Mouse (Mus musculus) Patski (cell line): ENCODE measurements at regions not wholly inside any gene's neighbourhood (a gene's known extent, or its start where the extent isn't known, plus 50 kb on each side); places are given as distances from the start of the nearest gene placed in this dataset.
"Not testable (repeated sequence)": the region's sequence is repeated elsewhere in the genome, so short reads cannot be mapped to it uniquely, and the experiment has no call there.

Experiments
- ATAC-seq: fragments of 100-300 bp; one replicate; pipeline ENCODE4 v1.8.0; 2021
- CTCF ChIA-PET: fragments of 350-600 bp; sonication (Branson Sonifier 250); formaldehyde crosslinking; loops from one replicate; lab custom pipeline; 2022; ENCODE audit warnings: inconsistent platforms; lab: Charles Lee
- POLR2A ChIA-PET: fragments of 350-600 bp; sonication (Branson Sonifier 250); formaldehyde crosslinking; loops from one replicate; lab custom pipeline; 2022; ENCODE audit warnings: antibody characterized with exemption, inconsistent platforms; lab: Charles Lee
- DNase-seq: peaks from one replicate; pipeline ENCODE4 v3.0.0-alpha.2; 2011; ENCODE audit warnings: low read depth, low spot score
- H3K27me3 ChIP-seq: fragments of 371-371 bp; one replicate; pipeline ENCODE4 v1.5.1; 2021
- CTCF ChIP-seq: fragments of 100-300 bp; IDR thresholded peaks from one replicate; pipeline ENCODE4 v1.5.1; 2021
- in situ Hi-C: fragments of 300-500 bp; cut with MboI; formaldehyde crosslinking; loops from 3 replicates; pipeline ENCODE4 v1.11.1; 2018; ENCODE audit warnings: low pct_unique_long_range_greater_than_20kb, mixed read lengths

DNA sequence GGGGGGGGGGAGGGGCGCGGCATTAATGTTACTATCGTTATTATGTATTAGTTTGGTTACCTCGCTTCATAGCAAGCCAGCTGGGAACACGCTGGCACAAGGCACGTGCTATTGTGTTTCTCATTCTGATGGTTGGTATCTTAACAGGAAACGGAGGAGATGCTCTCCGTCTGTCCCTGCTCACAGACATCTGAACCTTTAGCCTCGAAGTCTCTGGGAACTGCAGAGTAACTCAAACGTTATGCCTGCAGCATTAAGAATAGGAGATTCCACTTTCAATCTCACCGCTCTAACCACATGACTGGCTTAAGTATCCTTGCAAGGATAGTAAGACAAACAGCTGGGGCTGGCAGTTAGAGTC is 80.0 kb downstream of the Nfkbiz start:
- DNase-seq (no peak), ATAC-seq (no peak)
- CTCF ChIA-PET = no interaction called here
- in situ Hi-C loops = no loop called here
- no peak for TF ChIP-seq CTCF
- no peaks in the 10 kb centered on the region for H3K27me3 ChIP-seq
- POLR2A ChIA-PET = no interaction called here

DNA sequence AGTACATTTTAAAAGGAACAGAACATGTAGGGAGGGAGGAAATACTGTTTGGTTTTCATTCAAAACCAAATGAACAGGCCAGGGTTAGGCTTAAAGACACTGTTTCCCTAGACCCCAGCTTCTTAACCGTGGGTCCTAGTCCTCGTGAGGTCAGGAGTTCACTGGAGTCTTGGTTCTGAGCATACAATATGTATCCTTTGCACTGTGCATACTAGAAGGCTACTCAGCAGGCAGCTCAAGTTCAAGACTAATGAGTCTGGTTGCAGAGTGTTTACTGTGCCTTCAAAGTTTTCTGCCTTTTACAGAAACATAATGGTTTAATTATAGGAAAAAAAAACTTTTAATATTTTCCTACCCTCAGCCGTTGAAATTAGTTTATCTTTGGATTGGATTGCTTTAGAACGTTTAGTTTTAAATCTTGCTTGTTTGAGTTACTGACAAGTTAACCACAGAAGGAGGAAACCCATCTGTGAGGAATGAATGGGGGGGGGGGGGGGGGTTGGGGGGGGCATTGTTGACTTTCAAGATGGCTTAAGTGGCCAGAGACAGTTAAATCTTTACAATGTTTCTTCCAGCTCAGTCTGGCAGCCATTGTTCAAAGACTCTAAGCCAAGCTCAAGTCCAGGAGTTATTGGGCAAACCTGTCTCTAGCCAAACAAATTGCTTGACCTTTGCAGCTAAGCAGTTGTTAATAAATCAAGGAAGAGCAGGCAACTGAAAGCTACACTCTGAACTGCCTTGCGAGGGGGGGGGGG is 80.6 kb downstream of the Nfkbiz start:
- no peak for TF ChIP-seq CTCF
- ChIA-PET POLR2A (no interaction called here), CTCF (no interaction called here)
- ATAC-seq (no peak), DNase-seq (no peak)
- in situ Hi-C loops = no loop called here
- H3K27me3 ChIP-seq = no peaks in the 10 kb centered on the region

DNA sequence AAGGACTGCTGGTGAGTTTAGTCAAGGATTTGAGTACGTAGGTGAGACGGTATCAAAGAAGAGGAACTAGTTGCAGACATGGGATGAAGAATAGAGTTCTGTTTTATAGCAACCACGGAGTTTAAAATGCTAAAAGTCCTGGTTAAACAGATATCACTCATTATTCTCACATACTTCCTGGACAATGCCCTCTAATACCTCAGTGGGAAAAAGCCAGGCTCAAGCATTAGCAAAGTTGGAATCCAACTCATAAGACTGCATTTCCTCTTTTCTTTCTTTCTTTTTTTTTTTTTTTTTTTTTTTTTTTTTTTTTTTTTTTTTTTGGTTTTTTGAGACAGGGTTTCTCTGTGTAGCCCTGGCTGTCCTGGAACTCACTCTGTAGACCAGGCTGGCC is 81.3 kb downstream of the Nfkbiz start:
- CTCF ChIA-PET, POLR2A ChIA-PET, DNase-seq, H3K27me3 ChIP-seq, in situ Hi-C loops, ATAC-seq: not testable (repeated sequence)

DNA sequence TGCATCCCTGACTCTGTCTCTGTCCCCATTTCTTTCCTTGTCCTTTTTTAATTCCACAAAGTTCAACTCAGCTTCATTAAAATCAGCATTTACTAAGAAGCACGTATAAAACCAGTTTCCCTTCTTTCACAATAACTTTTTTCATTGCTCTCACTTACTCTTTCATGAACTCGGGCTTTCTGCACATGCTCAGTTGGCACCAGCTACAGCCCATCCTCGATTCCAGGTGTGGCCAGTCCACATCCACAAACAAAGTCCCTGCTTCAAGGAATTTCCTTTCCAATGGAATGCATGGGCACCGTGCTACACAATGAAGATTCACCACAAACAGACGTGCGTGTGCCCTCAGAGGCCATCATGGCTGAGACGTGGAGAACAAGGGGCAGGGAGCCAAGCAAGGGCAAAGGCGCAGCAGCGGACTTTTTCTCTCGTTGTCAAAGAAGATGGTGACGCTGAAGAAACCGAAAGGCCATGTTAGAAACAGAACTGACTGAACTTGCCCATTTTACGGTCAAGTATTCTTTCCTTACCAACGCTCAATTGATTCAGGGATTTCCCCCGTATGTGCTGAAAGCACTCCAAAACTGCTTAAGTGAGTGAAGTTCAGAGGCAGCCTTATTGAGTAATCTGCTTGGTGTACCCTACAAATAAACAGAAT is 81.8 kb downstream of the Nfkbiz start:
- ATAC-seq = no peak
- TF ChIP-seq CTCF = no peak

DNA sequence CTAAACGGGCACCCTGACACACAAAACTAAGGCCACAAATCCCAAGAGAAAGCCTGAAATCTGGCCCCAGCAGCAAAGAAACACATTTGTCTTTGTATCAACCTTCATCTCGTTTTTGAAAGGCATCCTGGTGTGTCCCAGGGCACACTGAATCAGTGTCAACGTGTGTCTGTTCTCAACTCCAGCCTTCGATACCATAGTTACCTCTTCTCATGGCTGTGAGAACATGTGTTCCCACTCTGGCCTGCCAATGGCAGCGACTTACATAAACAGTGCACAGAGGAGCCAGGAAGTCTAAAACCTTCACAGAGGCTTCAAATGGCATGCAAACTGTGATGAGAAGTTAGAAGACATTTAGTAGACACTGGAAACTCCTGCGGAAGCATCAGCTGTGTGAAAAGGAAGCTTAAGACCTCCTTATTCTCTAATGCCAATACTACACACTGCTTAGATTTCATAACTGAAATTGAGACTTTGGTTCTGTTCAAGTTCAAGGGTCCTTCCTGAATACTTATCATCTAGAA is 83.3 kb downstream of the Nfkbiz start:
- ChIA-PET POLR2A (no interaction called here), CTCF (no interaction called here)
- no peak for TF ChIP-seq CTCF
- H3K27me3 ChIP-seq = no peaks in the 10 kb centered on the region
- no peak for DNase-seq
- no peak for ATAC-seq
- in situ Hi-C loops = no loop called here

More for the DNA sequence above, 81.8 kb downstream of the Nfkbiz start:
- ChIA-PET POLR2A (no interaction called here), CTCF (no interaction called here)
- H3K27me3 ChIP-seq = no peaks in the 10 kb centered on the region
- in situ Hi-C loops = no loop called here
- DNase-seq = no peak

DNA sequence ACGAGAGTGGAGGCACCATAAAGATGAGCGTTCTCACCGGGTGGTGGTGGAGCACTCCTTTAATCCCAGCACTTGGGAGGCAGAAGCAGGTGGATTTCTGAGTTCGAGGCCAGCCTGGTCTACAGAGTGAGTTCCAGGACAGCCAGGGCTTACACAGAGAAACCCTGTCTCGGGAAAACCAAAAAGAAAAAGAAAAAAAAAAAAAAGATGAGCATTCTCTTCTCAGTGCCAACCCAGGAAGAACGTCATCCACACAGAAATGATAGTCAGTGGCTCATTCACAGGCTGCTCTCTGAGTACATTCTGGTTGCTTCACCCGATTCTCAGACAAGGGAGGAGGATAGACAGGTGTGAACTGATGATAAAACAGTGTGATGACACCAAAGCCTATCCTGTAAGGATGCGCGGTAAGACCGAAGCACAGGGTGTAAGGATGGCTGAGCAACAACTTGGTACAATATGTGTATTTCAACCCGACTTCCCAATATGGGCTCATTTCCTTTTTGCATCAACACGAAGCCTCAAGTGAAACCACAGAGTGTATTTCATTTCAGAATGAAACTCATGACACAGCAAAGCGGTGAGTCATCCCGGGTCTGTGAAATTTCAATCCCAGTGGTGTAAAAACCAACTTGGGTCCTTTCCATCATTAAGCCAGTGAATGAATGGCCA is 84.5 kb downstream of the Nfkbiz start:
- no peaks in the 10 kb centered on the region for H3K27me3 ChIP-seq
- in situ Hi-C loops = no loop called here
- POLR2A ChIA-PET = no interaction called here
- CTCF ChIA-PET = no interaction called here
- DNase-seq (peak; percentile 82), ATAC-seq (peak; percentile 97)
- TF ChIP-seq CTCF = no peak

DNA sequence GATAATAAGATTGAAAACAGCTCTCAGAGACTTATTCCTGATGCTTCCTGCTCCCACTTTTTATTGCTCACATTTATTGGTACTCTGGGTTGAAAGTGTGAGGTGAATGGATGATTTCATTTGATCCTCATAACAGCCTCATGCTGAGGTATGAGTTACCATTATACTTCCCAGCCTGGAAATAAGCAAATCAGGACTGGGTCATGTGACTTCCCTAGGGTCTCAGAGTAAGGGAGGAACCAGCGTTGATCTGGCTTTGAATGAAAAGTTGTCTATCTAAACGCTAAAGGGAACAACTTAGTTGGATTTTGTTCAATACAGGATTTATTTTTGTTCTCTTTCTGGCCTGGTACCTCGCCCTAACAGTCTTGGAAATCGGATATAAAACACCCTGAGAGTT is 85.3 kb downstream of the Nfkbiz start:
- H3K27me3 ChIP-seq = no peaks in the 10 kb centered on the region
- ChIA-PET CTCF (no interaction called here), POLR2A (no interaction called here)
- in situ Hi-C loops = no loop called here
- ATAC-seq (no peak), DNase-seq (no peak)
- TF ChIP-seq CTCF = no peak

DNA sequence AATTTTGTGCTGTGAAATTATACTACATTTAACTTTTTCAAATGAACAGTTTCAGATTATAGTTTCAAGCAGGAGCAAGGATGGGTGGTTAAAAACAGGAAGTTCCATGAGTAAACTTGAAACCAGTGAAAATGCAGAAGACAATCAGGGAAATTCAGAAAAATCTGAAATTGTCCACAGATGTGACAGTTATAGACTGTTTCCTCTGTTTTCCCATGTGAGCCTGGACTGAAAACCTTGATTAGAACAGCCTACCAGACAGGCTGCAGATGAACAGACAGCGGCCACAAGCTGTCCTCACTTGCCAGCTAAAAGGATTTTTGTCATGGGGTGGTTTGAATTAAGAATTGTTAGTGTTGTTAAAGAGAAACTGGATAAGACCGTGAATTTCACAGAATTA is 91.4 kb downstream of the Nfkbiz start:
- H3K27me3 ChIP-seq = no peaks in the 10 kb centered on the region
- in situ Hi-C loops = no loop called here
- no peak for DNase-seq
- ATAC-seq = no peak
- POLR2A ChIA-PET = no interaction called here
- CTCF ChIA-PET = no interaction called here
- TF ChIP-seq CTCF = no peak

DNA sequence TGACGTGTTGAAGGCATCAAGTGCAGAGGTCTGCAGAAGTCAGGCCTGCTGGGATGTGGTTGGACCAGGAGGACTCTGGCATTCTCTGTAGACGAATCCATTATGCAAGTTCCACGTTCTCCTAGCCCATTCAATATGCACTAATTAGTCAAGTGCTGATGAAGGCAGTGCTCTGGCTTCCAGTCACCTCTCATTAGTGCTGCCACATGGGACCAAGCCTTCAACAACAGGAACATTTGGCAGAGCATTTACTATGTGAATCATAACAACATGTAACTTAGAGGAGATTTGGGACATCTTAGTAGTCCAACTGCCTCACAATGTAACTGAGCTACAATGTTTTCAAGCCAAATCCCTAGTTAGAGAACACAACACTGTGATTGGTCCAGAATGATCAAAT is 92.5 kb downstream of the Nfkbiz start:
- DNase-seq (no peak), ATAC-seq (no peak)
- no peak for TF ChIP-seq CTCF
- ChIA-PET CTCF (no interaction called here), POLR2A (interaction anchor here (0.6 kb wide), 1 partner anchor 52 kb away, joined by 3 read pairs; no protein-coding TSS in a partner anchor)
- no peaks in the 10 kb centered on the region for H3K27me3 ChIP-seq
- in situ Hi-C loops = no loop called here

DNA sequence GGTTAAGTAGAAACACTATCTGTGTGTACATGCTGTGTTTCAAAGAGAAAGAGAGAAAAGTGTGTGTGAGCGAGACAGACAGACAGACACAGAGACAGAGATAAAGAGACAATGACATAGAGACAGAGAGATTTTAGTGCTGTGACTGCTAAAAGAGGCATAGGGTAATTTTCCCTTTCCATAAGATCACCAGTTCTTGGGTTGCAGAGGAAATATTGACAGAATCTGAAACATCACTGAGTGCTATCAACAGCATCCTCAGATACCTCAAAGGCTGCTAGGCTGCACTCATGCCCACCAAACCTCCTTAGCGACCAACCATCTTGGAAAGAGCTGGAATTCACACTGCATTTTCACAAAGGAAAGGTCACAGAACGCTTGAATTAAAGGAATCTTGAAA is 93.6 kb downstream of the Nfkbiz start:
- CTCF ChIA-PET = no interaction called here
- in situ Hi-C loops = no loop called here
- no peak for TF ChIP-seq CTCF
- POLR2A ChIA-PET = interaction anchor here (0.7 kb wide), 1 partner anchor 10 kb away, joined by 6 read pairs; no protein-coding TSS in a partner anchor
- H3K27me3 ChIP-seq = no peaks in the 10 kb centered on the region
- DNase-seq (no peak), ATAC-seq (no peak)
